Mouse (Mus musculus): Measurements from ENCODE around the gene Gm10096. TPM values are rescaled to one million over a fixed set of nuclear protein-coding genes. Genes with fewer than 3 reads are reported as not detected.
"Not testable (repeated sequence)": the region's sequence is repeated elsewhere in the genome, so short reads cannot be mapped to it uniquely, and the experiment has no call there.

Gm10096 gene
- not detected for total RNA-seq (2021)
- long read RNA-seq, experiment 1 = 0 reads
- long read RNA-seq, experiment 2 = 0 reads

GRCm38 (mm10) chrX:28954602-28955001 lies at the start of gene Gm10096:
Gene Gm10096, minus strand, starts transcription at chrX:28954702.
- DNase-seq (ENCODE audit: low spot score in 2 of 2) = not testable (repeated sequence)
